9 mouse cellular contexts compared by ENCODE assay signal in the genomic region with DNA sequence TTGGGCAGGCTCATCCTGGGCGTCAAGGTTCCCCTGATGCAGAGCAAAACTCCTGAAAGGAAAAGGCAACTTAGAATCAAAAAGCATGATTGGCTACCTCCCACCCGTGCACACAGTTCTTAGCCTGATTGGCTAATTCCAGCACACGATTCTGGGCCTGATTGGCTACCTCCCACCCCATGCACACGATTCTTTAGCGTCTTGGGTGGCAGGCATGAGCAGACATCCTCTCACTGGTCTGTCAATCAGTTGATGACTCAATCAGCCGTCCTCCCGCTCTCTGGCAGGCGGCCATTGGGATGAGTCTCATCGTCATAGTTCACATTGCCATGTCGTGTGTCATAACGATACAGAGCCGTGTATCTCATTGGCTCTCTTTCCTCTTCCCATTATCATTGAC. TPM values are rescaled to one million over a fixed set of nuclear protein-coding genes. Genes with fewer than 3 reads are reported as not detected.
DNase-seq lines count a peak whose midpoint lies in the region; ATAC-seq and TF ChIP-seq lines count a peak whose summit lies in the region.
"Had no signal": no experiment of that assay in that cellular context is flagged by ENCODE, and none has a peak within 500 bp of the region (broad histone marks: within the 10 kb centered on the region; RNA-seq: fewer than 3 reads in every experiment).

No protein-coding gene starts in this region.

- H3K27me3 ChIP-seq in lung, embryonic 14.5 days (ENCODE audit: insufficient read depth, low read length): no peaks in the 10 kb centered on the region
- H3K27me3 ChIP-seq in midbrain, embryonic 16.5 days (ENCODE audit: control insufficient read depth, insufficient read depth, low read depth, low read length): no peaks in the 10 kb centered on the region
- H3K27me3 ChIP-seq in forebrain, embryonic 15.5 days: no peaks in the 10 kb centered on the region

- TF ChIP-seq CTCF in lung, embryonic 14.5 days (IDR thresholded peaks at IDR 0.05; ENCODE audit: low read depth): no peak
- no peak for TF ChIP-seq CTCF in lung, adult 2 months (IDR thresholded peaks at IDR 0.05; ENCODE audit: insufficient read depth, low read length)

- H3K4me2 ChIP-seq in lung, embryonic 14.5 days: no peak overlapping the region
- no peak overlapping the region for H3K4me2 ChIP-seq in midbrain, embryonic 16.5 days (ENCODE audit: low read length)
- H3K4me2 ChIP-seq in forebrain, embryonic 15.5 days (replicated peaks): no peak overlapping the region

- no peak overlapping the region for H3K27ac ChIP-seq in lung, embryonic 14.5 days (ENCODE audit: low read depth)
- H3K27ac ChIP-seq in midbrain, embryonic 16.5 days (ENCODE audit: low read length): no peak overlapping the region
- H3K27ac ChIP-seq in forebrain, embryonic 15.5 days (replicated peaks): no peak overlapping the region

- no peaks in the 10 kb centered on the region for H3K9me3 ChIP-seq in lung, embryonic 14.5 days (ENCODE audit: low read depth, low read length)
- H3K9me3 ChIP-seq in midbrain, embryonic 16.5 days (replicated peaks; ENCODE audit: control insufficient read depth, low read length, poor library complexity, severe bottlenecking): no peaks in the 10 kb centered on the region
- no peaks in the 10 kb centered on the region for H3K9me3 ChIP-seq in forebrain, embryonic 15.5 days
- H3K9me3 ChIP-seq: megakaryocyte, embryonic 14.5 days had no signal

- H3K36me3 ChIP-seq in lung, embryonic 14.5 days (ENCODE audit: insufficient read depth): no peaks in the 10 kb centered on the region
- no peaks in the 10 kb centered on the region for H3K36me3 ChIP-seq in midbrain, embryonic 16.5 days (ENCODE audit: control insufficient read depth, insufficient read depth, low read length)
- H3K36me3 ChIP-seq in forebrain, embryonic 15.5 days: no peaks in the 10 kb centered on the region

- ATAC-seq in cerebellum, adult (ENCODE audit: insufficient number of reproducible peaks, low FRiP score, low TSS enrichment): peak; percentile 69
- ATAC-seq in lung, embryonic 14.5 days (ENCODE audit: insufficient read depth): peak; percentile 47
- ATAC-seq in midbrain, embryonic 16.5 days: 0 out of 2 replicates have a peak, but pooled peaks have one; percentile 48
- ATAC-seq in forebrain, embryonic 15.5 days (replicated peaks): no peak

- 0 out of 2 replicates have a peak, but pooled peaks cover 6% of the 10 kb centered on the region for H3K4me1 ChIP-seq in lung, embryonic 14.5 days (ENCODE audit: insufficient read depth)
- no peaks in the 10 kb centered on the region; the same call in 1 of the 2 replicates for H3K4me1 ChIP-seq in lung, adult 2 months (ENCODE audit: control insufficient read depth, insufficient read depth, low read length)
- H3K4me1 ChIP-seq in midbrain, embryonic 16.5 days (ENCODE audit: control insufficient read depth, insufficient read depth, low read length): no peaks in the 10 kb centered on the region
- H3K4me1 ChIP-seq in forebrain, embryonic 15.5 days: no peaks in the 10 kb centered on the region

- TF ChIP-seq POLR2A in lung, adult 2 months (IDR thresholded peaks at IDR 0.05; ENCODE audit: borderline replicate concordance, extremely low read depth, low read depth, low read length): no peak

- H3K9ac ChIP-seq in lung, embryonic 14.5 days: no peak overlapping the region
- H3K9ac ChIP-seq in midbrain, embryonic 16.5 days (ENCODE audit: low read depth, low read length): no peak overlapping the region
- no peak overlapping the region for H3K9ac ChIP-seq in forebrain, embryonic 15.5 days (replicated peaks)

- no peak overlapping the region for H3K4me3 ChIP-seq in lung, embryonic 14.5 days (ENCODE audit: low read depth, low read length)
- no peak overlapping the region for H3K4me3 ChIP-seq in lung, adult 2 months (replicated peaks; ENCODE audit: extremely low read depth, low read depth, low read length)
- H3K4me3 ChIP-seq in midbrain, embryonic 16.5 days (ENCODE audit: low read depth, low read length): no peak overlapping the region
- H3K4me3 ChIP-seq in forebrain, embryonic 15.5 days: no peak overlapping the region
- H3K4me3 ChIP-seq: megakaryocyte, embryonic 14.5 days had no signal

- 58% methylated on average over 12 of the region's 12 CpGs for WGBS in lung, embryonic 14.5 days
- WGBS in lung, adult 2 months: 62% methylated on average over 12 of the region's 12 CpGs
- WGBS in midbrain, embryonic 16.5 days: 68% methylated on average over 12 of the region's 12 CpGs
- WGBS in forebrain, embryonic 15.5 days: 78% methylated on average over 12 of the region's 12 CpGs

- no peak for DNase-seq in cerebellum, adult 8-10 months
- DNase-seq in lung, embryonic 14.5 days: peak; percentile 75
- DNase-seq in lung, adult 2 months: no peak
- DNase-seq in cerebellum, postnatal 25 days: peak; percentile 52 to 72
- DNase-seq in embryo, embryonic 11 days: no peak

RNA-seq across cellular contexts. Expression of gene Kcne1, which starts 10.3 kb away (rescaled TPM):
- polyA plus RNA-seq in lung, embryonic 14.5 days (2014; fragmentation: Nextera tagmentation; extraction: Ambion mirVana): 0.22 TPM in 1 of 2 replicates, not detected in the other
- polyA plus RNA-seq in lung, adult 2 months (2012; rRNA removed): not detected in 2 replicates
- polyA plus RNA-seq in midbrain, embryonic 16.5 days (2015; fragmentation: Nextera tagmentation; extraction: Ambion mirVana): not detected in 2 replicates
- 0.33 TPM in 1 of 2 replicates, not detected in the other for polyA plus RNA-seq in forebrain, embryonic 15.5 days (2015; fragmentation: Nextera tagmentation; extraction: Ambion mirVana)

RNA-seq across cellular contexts. Expression of gene Fam243, which starts 27.7 kb away (rescaled TPM):
- not detected in 2 replicates for polyA plus RNA-seq in lung, embryonic 14.5 days (2014; fragmentation: Nextera tagmentation; extraction: Ambion mirVana)
- not detected in 2 replicates for polyA plus RNA-seq in lung, adult 2 months (2012; rRNA removed)
- polyA plus RNA-seq in midbrain, embryonic 16.5 days (2015; fragmentation: Nextera tagmentation; extraction: Ambion mirVana): not detected in 2 replicates
- 0.17 TPM in 1 of 2 replicates, not detected in the other for polyA plus RNA-seq in forebrain, embryonic 15.5 days (2015; fragmentation: Nextera tagmentation; extraction: Ambion mirVana)

RNA-seq across cellular contexts. Expression of gene Smim11, which starts 47.9 kb away (rescaled TPM):
- polyA plus RNA-seq in lung, embryonic 14.5 days (2014; fragmentation: Nextera tagmentation; extraction: Ambion mirVana): 130 and 134 TPM in 2 replicates
- polyA plus RNA-seq in lung, adult 2 months (2012; rRNA removed): 22.4 and 22.9 TPM in 2 replicates
- 56.0 and 62.3 TPM in 2 replicates for polyA plus RNA-seq in midbrain, embryonic 16.5 days (2015; fragmentation: Nextera tagmentation; extraction: Ambion mirVana)
- 92.6 and 107 TPM in 2 replicates for polyA plus RNA-seq in forebrain, embryonic 15.5 days (2015; fragmentation: Nextera tagmentation; extraction: Ambion mirVana)

RNA-seq across cellular contexts. Expression of gene Kcne2, which starts 56.8 kb away (rescaled TPM):
- polyA plus RNA-seq in lung, embryonic 14.5 days (2014; fragmentation: Nextera tagmentation; extraction: Ambion mirVana): 0.21 and 0.26 TPM in 2 replicates
- 12.5 and 17.5 TPM in 2 replicates for polyA plus RNA-seq in lung, adult 2 months (2012; rRNA removed)
- polyA plus RNA-seq in midbrain, embryonic 16.5 days (2015; fragmentation: Nextera tagmentation; extraction: Ambion mirVana): 8.1 and 8.5 TPM in 2 replicates
- 11.5 and 23.2 TPM in 2 replicates for polyA plus RNA-seq in forebrain, embryonic 15.5 days (2015; fragmentation: Nextera tagmentation; extraction: Ambion mirVana)

Comparison
In these comparisons a context has a peak if more than half of its experiments do, and no peak if none do; other contexts are left out.
1. DNase-seq: peak in lung, embryonic 14.5 days (single experiment) and cerebellum, postnatal 25 days (2 of 2); none in cerebellum, adult 8-10 months (single experiment), lung, adult 2 months (single experiment) and embryo, embryonic 11 days (single experiment).